Mouse (Mus musculus): ENCODE results near the gene Fam189a2.

- no peak for TF ChIP-seq GABPA (IDR thresholded peaks at IDR 0.05; ENCODE audit: low read depth, low read length)
- no peak for TF ChIP-seq TAL1 (IDR thresholded peaks at IDR 0.05; ENCODE audit: low read length)
- no peak for TF ChIP-seq CTCF (IDR thresholded peaks at IDR 0.05 in 2 of 3, conservative IDR thresholded peaks at IDR 0.05 in 1 of 3; ENCODE audit: control insufficient read depth in 1 of 3, insufficient read depth in 1 of 3, low read depth in 2 of 3, low read length in 3 of 3, poor library complexity in 1 of 3, severe bottlenecking in 1 of 3)
- no peak for TF ChIP-seq POLR2AphosphoS2 (IDR thresholded peaks at IDR 0.05; ENCODE audit: low read length)
- no peak for TF ChIP-seq E2F4 (IDR thresholded peaks at IDR 0.05; ENCODE audit: borderline replicate concordance, low read depth, low read length)
- no peak for TF ChIP-seq MAFK (IDR thresholded peaks at IDR 0.05; ENCODE audit: borderline replicate concordance, low read depth, low read length)
- TF ChIP-seq POLR2AphosphoS5 (IDR thresholded peaks at IDR 0.05; ENCODE audit: borderline replicate concordance, low read depth, low read length), result no peak
- no peak for TF ChIP-seq CHD1 (IDR thresholded peaks at IDR 0.05; ENCODE audit: low read depth, low read length)
These were observed at the start of gene Fam189a2 for GRCm38 (mm10) chr19:24030871-24031556.

All from MEL (cell line).